Mouse (Mus musculus): Measurements from ENCODE around the gene Arhgef11. TPM values are rescaled to one million over a fixed set of nuclear protein-coding genes. Genes with fewer than 3 reads are reported as not detected.
A peak's percentile ranks its signal among the peaks of the same experiment; 100 is the strongest.
"Not testable (repeated sequence)": the region's sequence is repeated elsewhere in the genome, so short reads cannot be mapped to it uniquely, and the experiment has no call there.

The Arhgef11 gene
- total RNA-seq (2015): 5.4 and 8.7 TPM in 2 replicates
- total RNA-seq (2017): 4.8 and 5.5 TPM in 2 replicates

DNA sequence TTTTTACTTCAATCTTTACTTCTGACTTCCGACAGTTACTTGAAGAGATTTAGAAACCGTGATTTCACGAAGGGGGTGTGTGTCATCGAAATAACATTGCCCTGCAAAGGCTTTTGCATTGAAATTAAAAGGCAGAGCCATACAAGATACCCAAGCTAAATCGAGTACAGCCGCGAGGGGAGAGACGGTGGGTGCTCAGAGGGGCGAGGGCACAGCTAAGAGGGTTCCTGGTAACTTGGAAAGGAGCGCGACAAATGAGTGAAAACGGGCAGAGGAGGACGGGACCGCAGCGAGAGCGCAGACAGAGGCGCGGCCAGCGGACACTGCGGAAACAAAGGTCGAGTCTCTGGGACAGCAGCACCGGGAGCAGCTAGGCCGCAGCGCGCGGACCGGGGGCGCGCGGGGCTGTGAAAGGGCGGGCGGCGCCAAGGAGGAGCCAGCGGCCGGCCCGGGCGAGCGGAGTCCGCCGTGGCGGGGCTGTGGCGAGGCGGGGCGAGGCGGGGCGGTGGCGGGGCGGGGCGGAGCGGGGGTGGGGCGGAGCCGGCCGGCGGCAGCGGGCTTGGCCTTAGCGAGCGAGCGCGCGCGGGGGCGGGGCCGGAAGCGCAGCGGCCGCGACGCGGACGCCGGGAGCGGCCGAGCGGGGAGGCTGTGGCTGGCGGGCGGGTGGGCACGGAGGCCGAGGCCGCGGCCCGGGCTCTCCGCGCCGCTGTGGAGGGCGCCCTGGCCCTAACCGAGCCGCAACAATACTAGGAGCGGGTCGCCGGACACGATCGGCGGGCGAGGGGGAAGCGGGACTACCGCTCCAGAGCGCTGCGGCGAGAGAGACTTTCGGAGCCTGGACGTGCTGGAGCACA is at the start of gene Arhgef11:
TSS of gene Arhgef11 (plus strand) at position 603 of the 854 bp plus-strand sequence.
- peak; percentile 79 for ATAC-seq (replicated peaks; ENCODE audit: poor library complexity)

DNA sequence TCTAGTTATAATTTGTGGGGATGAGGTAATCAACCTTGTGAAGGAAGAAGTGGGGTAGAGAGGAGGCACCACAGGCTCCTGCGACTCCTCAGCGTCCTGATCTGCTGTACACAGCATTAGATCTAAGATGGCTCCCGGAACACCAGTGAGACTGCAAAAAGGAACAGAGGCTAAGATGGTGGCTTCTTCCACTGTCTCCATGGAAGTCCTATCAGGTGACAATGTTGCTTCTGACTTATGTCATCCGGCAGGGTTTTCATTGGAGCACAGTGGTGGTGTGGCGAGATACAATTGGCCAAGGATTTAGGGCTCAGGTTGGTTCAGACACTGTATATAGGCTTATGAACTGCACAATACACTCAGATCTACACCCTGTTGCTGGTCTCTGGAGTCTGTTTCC is 48.7 kb upstream of the Arhgef11 start:
- no peak for ATAC-seq (replicated peaks; ENCODE audit: poor library complexity)

DNA sequence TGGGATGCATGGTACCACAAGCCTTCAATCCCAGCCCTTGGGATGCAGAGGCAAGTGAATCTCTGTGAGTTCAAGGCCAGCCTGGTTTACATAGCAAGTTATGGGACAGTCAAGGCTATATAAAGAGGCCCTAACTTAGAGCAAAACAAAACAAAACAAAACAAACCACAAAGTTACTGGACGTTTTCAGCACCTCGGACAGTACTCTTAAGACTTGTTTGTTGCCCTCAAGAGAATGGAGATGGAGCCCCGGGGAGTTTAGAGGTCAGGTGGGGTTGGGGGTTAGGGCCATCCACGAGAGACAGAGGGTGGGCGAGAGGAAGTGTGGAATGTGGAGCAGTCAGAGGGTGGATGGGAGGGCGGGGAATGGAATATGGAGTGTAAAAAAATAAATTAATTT is 41.6 kb upstream of the Arhgef11 start:
- no peak for ATAC-seq (replicated peaks; ENCODE audit: poor library complexity)

DNA sequence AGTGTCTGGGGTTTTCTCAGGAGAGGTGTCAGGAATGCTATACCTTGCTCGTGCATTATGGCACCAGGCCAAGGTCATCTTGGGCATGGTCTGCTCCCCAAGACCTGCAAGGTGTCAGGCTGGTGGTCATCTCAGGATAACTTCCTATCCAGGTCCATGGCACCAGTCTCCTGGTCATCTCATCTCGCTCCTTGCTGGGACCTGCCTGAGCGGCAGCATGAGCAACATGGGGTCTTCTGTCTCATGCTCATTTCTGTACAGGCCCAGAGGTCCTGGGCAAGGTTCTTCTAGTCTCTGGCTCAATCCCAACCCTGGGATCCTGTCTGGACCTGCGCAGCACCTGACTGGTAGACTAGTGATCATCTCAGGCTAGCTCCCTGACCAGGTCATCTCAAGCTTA is 35.1 kb upstream of the Arhgef11 start:
- no peak for ATAC-seq (replicated peaks; ENCODE audit: poor library complexity)

DNA sequence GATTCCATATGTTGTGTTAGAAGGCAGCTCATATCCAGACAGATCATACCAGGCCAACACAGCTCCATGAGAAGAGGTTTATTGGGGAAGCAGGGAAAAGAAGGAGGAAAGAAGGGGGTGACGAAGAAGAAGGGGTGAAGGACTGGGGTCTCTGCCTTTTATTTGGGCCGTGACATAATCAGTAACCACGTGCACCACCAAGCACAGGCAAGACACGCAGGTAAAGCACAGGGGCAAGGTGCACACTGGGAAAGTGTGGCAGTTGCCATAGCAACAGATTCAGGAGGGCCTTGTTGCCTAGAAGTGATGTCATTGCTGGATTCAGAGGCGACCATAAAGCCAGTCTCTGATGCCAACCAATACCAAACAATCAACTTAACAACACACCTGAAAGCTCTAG is 23.6 kb upstream of the Arhgef11 start:
- no peak for ATAC-seq (replicated peaks; ENCODE audit: poor library complexity)

DNA sequence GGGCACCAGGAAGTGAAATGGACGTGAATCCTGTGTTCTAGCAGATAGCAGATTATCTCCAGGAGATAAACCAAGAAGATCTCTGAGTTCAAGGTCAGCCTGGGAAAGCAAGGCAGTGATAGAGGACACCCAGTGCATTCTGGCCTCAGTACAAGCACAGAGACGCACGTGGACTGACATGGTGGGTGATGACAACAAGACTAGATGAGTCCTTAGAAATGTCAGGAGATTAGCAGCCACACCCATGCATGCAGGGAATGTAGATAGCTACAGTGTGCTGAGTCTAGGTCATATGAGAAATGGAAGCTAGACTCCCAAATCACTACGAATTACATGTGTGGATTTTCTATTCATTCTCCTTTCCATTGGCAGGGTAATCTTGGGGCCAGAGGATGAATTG is 22.0 kb upstream of the Arhgef11 start:
- not testable (repeated sequence) for ATAC-seq (replicated peaks; ENCODE audit: poor library complexity)

DNA sequence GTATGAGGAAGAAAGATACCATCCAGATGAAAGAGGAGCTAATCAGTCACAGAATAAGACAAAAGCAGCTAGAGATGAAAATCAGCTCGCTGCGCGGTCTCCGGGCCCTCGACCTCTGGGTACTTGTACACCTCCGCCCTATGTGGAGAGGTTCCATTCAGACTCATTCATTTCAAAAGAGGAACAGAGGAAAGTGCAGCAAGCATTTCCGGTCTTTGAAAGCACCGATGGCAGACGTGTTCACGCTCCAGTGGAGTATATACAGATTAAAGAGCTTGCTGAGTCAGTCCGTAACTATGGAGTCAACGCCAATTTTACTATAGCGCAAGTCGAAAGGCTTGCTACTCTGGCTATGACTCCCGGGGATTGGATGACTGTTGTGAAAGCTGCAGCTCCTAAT is 16.3 kb upstream of the Arhgef11 start:
- ATAC-seq (replicated peaks; ENCODE audit: poor library complexity): not testable (repeated sequence)

DNA sequence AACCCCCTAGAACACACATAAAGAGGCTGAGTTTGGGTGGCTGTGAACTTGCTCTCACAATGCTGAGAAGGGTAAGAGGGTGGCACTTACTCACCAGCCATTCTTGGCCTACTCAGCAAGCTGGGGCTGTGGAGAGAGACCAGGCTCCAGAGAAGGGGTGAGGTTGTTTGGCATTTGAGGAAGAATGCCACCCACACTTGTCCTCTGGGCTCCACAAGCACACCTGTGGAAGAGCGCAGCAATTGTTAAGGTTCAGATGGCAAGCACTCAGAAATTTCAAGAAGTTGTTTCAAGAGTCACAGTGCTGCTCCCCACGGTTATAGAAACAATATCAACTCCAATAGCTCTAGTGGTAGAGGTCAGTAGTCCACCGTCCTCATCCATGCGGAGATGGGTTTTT is 1.0 kb upstream of the Arhgef11 start:
- ATAC-seq (replicated peaks; ENCODE audit: poor library complexity): no peak

DNA sequence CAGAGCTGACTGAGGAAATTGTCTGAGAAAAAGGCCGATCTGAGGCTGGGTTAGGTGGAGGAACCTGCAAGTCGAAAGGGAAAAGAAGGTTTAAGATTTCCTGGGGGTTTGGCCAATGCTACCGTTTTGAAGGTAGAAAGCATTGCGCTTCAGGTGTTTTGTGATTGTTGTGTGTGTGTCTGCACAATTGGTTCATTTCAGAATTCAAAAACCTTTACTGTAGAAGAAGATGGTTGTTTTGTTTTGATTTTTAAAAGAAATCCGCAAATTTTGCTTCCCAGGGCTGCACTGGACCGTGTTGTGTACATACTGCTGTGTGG is 412 bp downstream of the Arhgef11 start:
- no peak for ATAC-seq (replicated peaks; ENCODE audit: poor library complexity)

DNA sequence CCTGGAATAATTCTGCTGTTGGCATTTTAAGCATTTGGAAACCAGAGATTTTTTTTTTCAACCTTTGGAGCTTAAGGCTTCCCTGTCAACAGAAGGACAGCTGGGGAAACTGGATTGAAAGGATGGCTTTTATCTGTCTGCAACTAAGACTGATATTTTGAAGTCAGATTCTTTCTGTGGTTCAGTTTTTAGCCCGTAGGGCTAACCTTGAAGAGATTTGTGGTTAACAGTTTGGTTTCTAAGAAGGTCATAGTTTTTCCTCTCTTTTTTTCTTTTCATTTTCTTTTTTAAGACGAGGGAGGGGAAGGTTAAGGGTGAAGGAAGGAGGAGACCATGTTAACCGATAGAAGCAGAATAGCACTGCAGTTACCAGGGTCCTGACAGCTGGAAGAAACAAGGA is 881 bp downstream of the Arhgef11 start:
- ATAC-seq (replicated peaks; ENCODE audit: poor library complexity): no peak

DNA sequence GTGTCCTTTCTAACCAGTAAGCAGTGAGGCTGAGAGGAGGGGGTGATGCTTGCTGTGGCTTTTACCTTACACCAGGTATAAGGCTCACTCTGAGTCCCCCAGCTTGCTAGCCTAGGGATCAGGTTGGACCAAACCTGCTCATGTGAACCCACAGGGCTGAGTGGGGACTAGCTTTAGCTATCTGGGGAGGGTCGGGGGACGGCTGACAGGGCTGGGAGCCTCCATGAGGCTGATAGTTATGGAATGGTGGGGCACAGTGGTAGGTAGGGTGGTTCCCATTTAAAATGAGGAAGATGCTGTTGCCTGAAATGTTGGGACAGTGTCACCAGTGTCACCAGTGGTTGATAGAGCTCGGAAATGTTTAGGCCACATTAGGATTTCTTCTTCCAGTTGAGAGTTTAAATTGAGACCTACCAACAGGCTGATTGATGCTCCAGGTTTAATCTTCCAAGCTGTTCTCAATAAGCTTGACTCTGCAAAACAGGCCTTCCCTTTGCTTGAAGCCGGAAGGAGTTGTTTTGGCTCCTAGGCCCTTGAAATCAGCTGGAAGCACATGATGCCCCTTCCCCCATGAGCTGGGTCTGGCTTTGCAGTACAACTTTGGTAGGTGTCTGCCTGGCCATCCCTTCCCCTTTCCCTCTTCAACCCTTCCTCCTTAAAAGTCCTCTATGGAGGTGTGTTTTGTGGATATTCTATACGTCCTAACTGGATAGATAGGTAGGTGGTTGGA is 1.8 kb downstream of the Arhgef11 start:
- ATAC-seq (replicated peaks; ENCODE audit: poor library complexity): no peak

DNA sequence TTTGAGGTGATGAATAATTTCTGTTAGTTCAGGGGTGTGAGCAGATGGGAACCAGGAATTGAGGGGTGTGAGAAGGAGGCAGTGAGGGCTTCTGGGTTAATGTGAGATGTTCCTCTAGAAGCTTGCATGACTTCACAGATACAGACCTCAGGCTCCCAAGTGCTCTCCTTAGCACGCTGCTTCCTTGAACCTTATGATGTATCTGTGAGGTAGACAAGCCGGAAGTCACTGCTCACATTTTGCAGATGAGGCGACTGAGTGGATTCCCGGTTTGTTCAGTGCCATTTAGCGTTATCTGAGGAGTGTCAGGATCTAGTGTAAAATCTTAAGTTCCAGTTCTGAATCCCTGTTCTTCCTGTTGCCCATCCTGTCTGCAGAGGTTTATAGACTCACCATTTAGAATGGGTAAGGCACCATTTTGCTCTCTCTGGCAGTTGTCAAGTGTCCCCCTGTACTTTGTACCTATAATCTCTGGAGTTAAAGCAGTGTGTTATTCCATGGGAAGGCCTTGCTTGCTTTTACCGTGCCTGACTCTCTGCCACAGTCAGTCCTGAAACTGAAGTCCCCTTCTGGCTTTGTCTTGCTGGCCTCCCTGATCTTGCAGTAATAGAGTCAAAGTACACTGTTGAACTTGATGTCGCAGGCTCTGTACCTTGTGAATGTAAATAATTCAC is 3.0 kb downstream of the Arhgef11 start:
- ATAC-seq (replicated peaks; ENCODE audit: poor library complexity): no peak

DNA sequence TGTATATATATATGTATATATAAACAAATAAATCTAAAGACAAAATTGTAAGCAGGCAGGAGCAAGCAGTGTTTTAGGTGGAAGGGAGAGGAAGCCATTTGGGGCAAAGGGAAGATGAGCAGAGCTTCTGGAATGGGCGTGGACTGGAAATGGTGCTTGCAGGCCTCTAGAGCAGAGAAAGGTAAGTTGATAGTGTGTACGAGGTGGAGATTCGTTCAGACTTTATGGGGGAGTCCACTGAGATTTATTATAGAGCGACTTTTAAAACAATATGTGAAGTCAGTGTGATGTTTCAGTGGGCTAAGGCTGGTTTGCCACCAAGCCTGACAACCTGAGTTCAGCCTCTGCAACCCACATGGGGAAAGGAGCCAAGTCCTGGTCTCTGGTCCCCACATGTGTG is 7.5 kb downstream of the Arhgef11 start:
- ATAC-seq (replicated peaks; ENCODE audit: poor library complexity): no peak

DNA sequence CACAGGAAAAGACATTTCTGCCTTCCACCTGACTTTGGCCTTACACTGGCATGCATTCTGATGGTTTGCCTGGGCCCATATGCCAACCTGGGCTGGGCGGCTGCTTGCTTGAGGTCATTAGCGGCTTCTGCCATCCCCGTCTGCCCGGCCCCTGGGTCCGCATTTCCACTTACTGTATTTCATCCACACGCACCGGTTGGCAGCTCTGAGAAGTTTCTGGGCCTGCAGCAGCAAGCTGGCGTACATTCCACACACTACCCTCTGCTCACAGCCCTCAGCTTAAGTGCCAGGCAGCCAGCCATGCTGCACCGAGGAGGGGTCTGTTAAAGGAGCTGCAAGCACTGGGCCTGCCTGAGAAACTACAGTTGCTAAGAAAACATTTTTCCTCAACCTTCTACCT is 13.5 kb downstream of the Arhgef11 start:
- ATAC-seq (replicated peaks; ENCODE audit: poor library complexity): no peak

DNA sequence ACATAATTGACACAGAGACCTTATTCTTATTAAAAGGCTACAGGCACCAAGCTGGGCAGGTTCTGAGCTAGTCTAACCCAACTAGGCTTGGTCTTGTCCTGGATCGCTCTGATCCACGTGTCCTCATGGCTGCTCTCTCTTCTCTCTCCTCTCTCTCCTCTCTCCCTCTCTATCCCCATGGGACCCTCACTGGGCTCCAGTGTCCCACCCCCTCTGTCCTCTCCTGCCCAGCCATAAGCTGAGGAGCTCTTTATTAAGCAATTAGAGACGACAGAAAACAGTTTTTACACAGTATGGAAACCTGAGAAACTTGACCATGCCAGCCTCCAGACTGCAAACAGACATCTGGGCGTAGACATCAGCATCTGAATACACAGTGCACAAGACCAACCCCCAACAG is 14.0 kb downstream of the Arhgef11 start:
- ATAC-seq (replicated peaks; ENCODE audit: poor library complexity): no peak

DNA sequence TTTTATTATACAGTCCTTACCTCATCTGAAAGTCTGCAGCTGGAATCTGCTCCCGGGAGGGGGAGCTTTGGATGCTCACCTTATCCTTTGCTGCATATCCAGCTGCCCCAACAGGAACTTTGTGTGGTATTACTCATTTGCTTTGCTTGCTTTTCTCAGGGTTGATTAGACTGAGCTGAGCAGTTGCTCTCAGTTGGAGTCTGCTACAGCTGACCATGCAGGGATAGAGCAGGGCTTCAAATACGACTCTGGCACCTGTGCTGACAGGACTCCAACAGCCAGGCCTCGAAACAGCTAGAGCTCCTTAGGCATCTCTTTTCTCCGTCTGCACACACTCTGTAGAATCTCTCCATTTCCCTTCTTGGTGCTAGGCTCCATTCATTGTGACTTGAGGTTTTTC is 18.2 kb downstream of the Arhgef11 start:
- no peak for ATAC-seq (replicated peaks; ENCODE audit: poor library complexity)

DNA sequence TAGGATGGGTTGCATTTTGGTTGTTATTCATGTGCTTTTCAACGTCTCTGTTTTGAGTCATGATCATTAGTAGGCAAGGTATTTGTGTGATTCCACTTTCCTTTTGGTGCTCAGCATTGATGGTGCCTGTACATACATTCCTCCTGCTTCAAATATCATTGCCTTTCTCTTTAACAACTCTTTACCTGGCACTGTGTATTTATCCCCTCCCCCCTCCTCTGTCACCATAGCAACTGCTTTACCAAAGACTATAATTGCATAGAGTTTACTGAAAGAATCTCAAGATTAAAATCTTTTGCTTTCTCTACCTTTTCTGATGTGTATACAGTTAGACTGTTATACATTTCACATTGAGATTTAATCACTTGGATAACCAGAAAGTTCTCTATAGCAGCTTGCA is 26.1 kb downstream of the Arhgef11 start:
- ATAC-seq (replicated peaks; ENCODE audit: poor library complexity): no peak

DNA sequence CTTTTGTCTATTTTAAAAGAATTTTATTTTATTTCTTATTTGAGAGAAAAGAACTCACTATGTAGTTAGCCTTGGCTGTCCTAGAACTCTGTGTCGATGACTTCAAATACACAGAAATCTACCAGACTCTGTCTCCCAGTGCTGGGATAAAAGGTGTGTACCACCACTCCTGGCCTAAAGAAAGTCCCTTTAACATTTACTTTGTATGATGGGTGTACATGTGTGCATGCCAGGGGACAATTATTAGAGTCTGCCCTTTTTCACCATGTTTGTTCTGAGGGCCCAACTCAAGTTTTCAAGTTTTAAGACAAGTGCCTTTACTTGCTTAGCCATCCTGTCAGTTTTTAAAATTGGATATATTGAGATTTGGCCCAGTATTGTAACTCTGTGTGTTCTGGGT is 28.8 kb downstream of the Arhgef11 start:
- no peak for ATAC-seq (replicated peaks; ENCODE audit: poor library complexity)

DNA sequence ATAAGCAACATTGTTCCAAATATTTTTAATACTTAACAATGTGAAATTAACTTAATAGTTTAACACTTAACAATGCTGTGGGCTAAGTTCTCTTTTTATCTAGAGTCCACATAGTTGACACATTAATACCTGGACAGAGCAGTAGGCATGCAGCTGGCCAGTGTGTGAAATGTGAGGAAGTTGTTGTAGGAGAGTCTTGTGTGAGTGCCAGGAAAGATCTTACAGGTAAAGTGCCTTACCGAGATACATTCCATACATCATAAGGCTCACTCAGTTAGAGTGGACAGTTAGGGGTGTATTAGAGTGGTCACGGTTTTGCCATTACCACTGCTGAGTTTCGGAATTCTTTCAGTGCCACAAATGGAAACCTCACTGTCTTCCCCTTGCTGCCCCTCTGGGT is 31.7 kb downstream of the Arhgef11 start:
- no peak for ATAC-seq (replicated peaks; ENCODE audit: poor library complexity)

DNA sequence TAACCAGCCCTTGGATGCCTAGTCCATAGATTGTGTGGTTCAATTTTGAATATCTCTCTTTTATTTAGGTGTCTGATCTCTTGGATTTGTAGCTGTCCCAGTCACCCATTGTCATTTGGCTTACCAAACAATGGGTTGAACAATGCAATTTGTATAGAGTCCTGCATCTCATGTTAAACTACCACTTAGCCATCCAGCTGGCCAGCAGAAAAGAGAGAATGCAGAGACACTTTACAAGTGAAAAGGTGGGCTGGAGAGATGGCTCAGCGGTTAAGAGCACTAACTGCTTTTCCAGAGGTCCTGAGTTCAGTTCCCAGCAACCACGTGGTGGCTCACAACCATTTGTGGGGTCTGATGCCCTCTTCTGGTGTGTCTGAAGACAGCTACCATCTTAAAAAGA is 41.0 kb downstream of the Arhgef11 start:
- ATAC-seq (replicated peaks; ENCODE audit: poor library complexity): no peak

DNA sequence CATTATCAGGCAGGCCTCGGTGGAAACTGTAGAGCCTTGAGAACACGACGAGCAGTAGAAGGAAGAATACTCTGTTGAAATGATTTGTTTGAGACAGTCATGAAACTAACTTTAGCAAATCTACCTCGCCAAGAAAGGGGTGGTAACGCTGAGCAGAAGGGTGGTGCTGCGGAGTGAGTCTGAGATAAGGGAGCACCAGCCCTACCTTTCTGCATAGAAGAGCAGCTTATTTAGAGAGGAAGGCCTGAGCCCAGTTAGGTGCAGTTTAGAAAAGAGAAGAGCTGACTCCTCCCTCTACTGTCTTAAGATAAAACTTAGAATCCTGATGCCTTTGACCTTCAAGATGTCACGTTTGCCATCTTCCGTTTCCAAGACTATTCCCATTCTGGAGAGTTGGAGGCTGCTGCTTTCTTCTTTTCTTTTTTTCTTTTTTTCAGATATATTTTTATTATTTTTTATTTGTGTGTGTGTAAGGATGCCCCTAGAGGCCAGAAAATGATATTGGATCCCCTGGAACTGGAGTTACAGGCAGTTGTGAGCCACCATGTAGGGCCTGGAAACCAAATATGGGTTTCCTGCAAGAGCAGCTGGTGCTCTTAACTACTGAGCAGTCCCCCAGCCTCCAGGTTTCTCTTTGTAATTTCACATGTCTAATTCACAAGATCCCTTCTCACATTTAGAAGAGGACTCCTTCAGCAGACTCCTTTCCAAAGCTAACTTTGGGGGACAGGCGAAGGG is 42.5 kb downstream of the Arhgef11 start:
- ATAC-seq (replicated peaks; ENCODE audit: poor library complexity): no peak

Measured in megakaryocyte progenitor cell, adult 5-6 weeks (primary cell).